Mouse (Mus musculus): ENCODE measurements around the gene Cyth3. TPM values are rescaled to one million over a fixed set of nuclear protein-coding genes. Genes with fewer than 3 reads are reported as not detected.

Gene Cyth3
- polyA plus RNA-seq, 1 experiment from 2014 or later = 42.4 TPM

DNA sequence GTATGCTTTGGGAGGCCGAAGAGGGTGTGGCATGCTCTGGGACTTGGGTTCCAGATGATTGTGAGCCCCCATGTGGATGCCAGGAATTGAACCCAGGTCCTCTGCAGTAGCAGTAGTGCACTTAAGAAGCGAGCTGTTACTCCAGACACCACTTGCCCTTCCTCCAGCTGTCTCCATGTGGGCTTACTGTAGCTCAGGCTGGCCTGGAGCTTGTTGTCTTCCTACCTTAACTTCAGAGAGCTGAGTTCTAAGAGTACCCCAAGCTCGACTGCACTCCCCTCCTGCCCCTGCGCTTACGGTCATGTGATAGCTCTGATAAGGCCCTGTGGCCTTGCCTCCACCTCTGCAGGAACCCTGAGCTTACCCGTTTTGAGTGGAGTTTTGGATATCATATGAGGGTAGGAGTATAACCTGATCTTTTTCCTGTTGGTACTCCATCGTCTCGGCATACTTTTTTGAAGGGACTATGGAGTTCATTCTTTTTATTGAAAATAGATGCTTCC, 36.8 kb downstream of the Cyth3 start:
- 92% methylated on average over 8 of the region's 8 CpGs for WGBS
- Histone ChIP-seq H3K9me3 (no peaks in the 10 kb centered on the region), H3K27ac (replicated peaks) (no peak overlapping the region), H3K4me1 (replicated peaks) (peaks cover 6% of the 10 kb centered on the region; the same call in 1 of the 2 replicates), H3K4me2 (no peak overlapping the region), H3K4me3 (no peak overlapping the region), H3K9ac (no peak overlapping the region), H3K36me3 (no peaks in the 10 kb centered on the region), H3K27me3 (no peaks in the 10 kb centered on the region)
- ATAC-seq (ENCODE audit: low FRiP score, low read depth) = no peak

GRCm38 (mm10) chr5:143663074-143663687, 40.9 kb downstream of the Cyth3 start:
- Histone ChIP-seq H3K9ac (no peak overlapping the region), H3K9me3 (no peaks in the 10 kb centered on the region), H3K4me1 (replicated peaks) (no peaks in the 10 kb centered on the region), H3K27me3 (no peaks in the 10 kb centered on the region), H3K36me3 (no peaks in the 10 kb centered on the region), H3K4me2 (no peak overlapping the region), H3K27ac (replicated peaks) (no peak overlapping the region), H3K4me3 (no peak overlapping the region)
- ATAC-seq (ENCODE audit: low FRiP score, low read depth) = no peak
- 85% methylated on average over 7 of the region's 7 CpGs for WGBS

DNA sequence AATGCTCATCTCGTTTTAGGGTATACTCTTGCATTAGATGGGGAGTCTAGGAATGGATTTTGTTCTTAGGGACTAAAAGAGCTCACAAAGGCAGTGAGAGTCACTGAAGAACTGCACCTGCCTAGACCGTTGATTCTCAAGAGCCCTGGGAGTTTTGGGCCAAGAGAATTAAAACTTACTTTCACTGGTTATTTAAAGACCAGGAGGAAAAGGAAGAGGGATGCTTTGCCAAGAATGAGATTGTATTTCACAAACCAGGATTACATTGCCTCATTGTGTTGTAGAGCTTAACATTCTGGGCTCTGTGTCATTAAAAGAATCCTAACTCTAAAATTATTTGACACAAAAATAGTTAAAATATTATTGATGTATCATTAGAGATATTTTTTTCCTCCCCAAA, 43.3 kb downstream of the Cyth3 start:
- Histone ChIP-seq H3K9me3 (no peaks in the 10 kb centered on the region), H3K4me1 (replicated peaks) (0 out of 2 replicates have a peak, but pooled peaks cover 3% of the 10 kb centered on the region), H3K36me3 (no peaks in the 10 kb centered on the region), H3K27ac (replicated peaks) (no peak overlapping the region), H3K9ac (no peak overlapping the region), H3K4me3 (no peak overlapping the region), H3K27me3 (no peaks in the 10 kb centered on the region), H3K4me2 (no peak overlapping the region)
- no peak for ATAC-seq (ENCODE audit: low FRiP score, low read depth)
- 77% methylated on average over 2 of the region's 2 CpGs for WGBS

- Histone ChIP-seq H3K4me3 (no peak overlapping the region), H3K4me2 (no peak overlapping the region), H3K9me3 (no peaks in the 10 kb centered on the region), H3K4me1 (replicated peaks) (0 out of 2 replicates have a peak, but pooled peaks cover 3% of the 10 kb centered on the region), H3K36me3 (no peaks in the 10 kb centered on the region), H3K9ac (no peak overlapping the region), H3K27me3 (no peaks in the 10 kb centered on the region), H3K27ac (replicated peaks) (no peak overlapping the region)
- 96% methylated on average over 1 of the region's 1 CpGs for WGBS
- no peak for ATAC-seq (ENCODE audit: low FRiP score, low read depth)
Observed at GRCm38 (mm10) chr5:143666015-143666414, 43.8 kb downstream of the Cyth3 start.

DNA sequence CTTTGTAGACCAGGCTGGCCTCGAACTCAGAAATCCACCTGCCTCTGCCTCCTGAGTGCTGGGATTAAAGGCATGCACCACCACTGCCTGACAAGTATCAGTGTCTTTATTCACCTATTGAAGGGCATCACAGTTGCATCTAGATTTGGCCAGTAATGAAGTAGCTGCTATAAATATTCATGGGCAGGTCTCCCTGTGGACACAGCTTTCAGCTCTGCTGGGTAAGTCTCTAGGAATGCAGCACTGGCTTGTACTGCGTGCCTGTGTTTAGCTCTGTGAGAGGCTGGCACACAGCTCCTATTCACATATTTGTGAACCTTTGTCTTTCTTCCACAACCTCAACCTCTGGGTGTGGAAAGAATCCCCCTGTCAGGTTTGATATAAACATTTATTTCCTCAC, 46.6 kb downstream of the Cyth3 start:
- Histone ChIP-seq H3K4me1 (replicated peaks) (0 out of 2 replicates have a peak, but pooled peaks cover 3% of the 10 kb centered on the region), H3K4me2 (no peak overlapping the region), H3K27me3 (no peaks in the 10 kb centered on the region), H3K36me3 (no peaks in the 10 kb centered on the region), H3K4me3 (no peak overlapping the region), H3K9me3 (no peaks in the 10 kb centered on the region), H3K9ac (no peak overlapping the region), H3K27ac (replicated peaks) (no peak overlapping the region)
- no peak for ATAC-seq (ENCODE audit: low FRiP score, low read depth)
- WGBS = 56% methylated on average over 2 of the region's 2 CpGs

GRCm38 (mm10) chr5:143669393-143669792, 47.1 kb downstream of the Cyth3 start:
- 0 out of 2 replicates have a peak, but pooled peaks cover 3% of the 10 kb centered on the region for H3K4me1 ChIP-seq (replicated peaks)
- H3K4me2 ChIP-seq = no peak overlapping the region
- no peak overlapping the region for H3K4me3 ChIP-seq
- 51% methylated on average over 2 of the region's 2 CpGs for WGBS
- H3K27me3 ChIP-seq = no peaks in the 10 kb centered on the region
- H3K36me3 ChIP-seq = no peaks in the 10 kb centered on the region
- ATAC-seq (ENCODE audit: low FRiP score, low read depth) = no peak
- no peak overlapping the region for H3K27ac ChIP-seq (replicated peaks)
- no peaks in the 10 kb centered on the region for H3K9me3 ChIP-seq
- no peak overlapping the region for H3K9ac ChIP-seq

GRCm38 (mm10) chr5:143669839-143670238, 47.6 kb downstream of the Cyth3 start:
- H3K27ac ChIP-seq (replicated peaks) = no peak overlapping the region; the same call in 1 of the 2 replicates
- WGBS = 76% methylated on average over 2 of the region's 2 CpGs

DNA sequence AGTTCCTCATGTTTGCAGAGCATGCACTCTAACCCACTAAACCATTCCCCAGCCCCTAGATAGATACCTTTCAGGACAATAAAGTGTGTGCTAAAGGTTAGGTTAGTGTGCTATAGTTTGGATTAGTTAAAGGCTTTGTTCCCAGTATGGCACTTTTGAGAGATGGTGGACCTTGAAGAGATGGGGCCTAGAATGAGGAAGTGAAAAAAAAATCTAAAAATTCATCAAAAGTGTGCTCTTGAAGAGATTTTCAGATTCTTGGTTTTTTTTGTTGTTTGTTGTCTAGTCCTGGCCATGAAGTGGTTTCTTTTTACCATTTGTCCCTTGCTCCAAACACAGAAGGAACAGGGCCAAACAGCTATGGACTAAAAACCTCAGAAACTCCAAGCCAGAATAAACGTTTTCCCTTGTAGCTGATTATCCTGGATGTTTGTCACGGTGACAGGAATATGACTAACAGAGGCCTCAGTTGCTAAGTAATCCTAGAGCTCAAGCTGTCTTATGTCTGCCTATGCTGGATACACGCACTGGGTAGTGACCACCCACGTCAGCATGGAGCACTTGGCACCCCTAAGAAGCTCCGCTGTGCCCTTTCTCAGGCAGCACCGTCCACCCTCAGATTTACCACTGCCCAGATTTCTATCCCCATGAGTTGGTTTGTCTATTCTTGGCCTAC, 48.6 kb downstream of the Cyth3 start:
- ATAC-seq (ENCODE audit: low FRiP score, low read depth) = no peak
- H3K9me3 ChIP-seq = no peaks in the 10 kb centered on the region
- H3K36me3 ChIP-seq = no peaks in the 10 kb centered on the region
- no peak overlapping the region for H3K4me3 ChIP-seq
- H3K4me1 ChIP-seq (replicated peaks) = 0 out of 2 replicates have a peak, but pooled peaks cover 3% of the 10 kb centered on the region
- H3K4me2 ChIP-seq = no peak overlapping the region
- no peak overlapping the region for H3K27ac ChIP-seq (replicated peaks)
- no peaks in the 10 kb centered on the region for H3K27me3 ChIP-seq
- 74% methylated on average over 6 of the region's 6 CpGs for WGBS
- no peak overlapping the region for H3K9ac ChIP-seq

More at GRCm38 (mm10) chr5:143669839-143670238, 47.6 kb downstream of the Cyth3 start:
- Histone ChIP-seq H3K4me1 (replicated peaks) (0 out of 2 replicates have a peak, but pooled peaks cover 3% of the 10 kb centered on the region), H3K9me3 (no peaks in the 10 kb centered on the region), H3K36me3 (no peaks in the 10 kb centered on the region), H3K27me3 (no peaks in the 10 kb centered on the region), H3K4me3 (no peak overlapping the region), H3K4me2 (no peak overlapping the region), H3K9ac (no peak overlapping the region)
- ATAC-seq (ENCODE audit: low FRiP score, low read depth) = no peak

GRCm38 (mm10) chr5:143674576-143674975, 52.3 kb downstream of the Cyth3 start:
- no peak for ATAC-seq (ENCODE audit: low FRiP score, low read depth)
- Histone ChIP-seq H3K4me2 (no peak overlapping the region), H3K4me1 (replicated peaks) (no peaks in the 10 kb centered on the region), H3K9me3 (no peaks in the 10 kb centered on the region), H3K27me3 (no peaks in the 10 kb centered on the region), H3K36me3 (no peaks in the 10 kb centered on the region), H3K27ac (replicated peaks) (no peak overlapping the region), H3K4me3 (no peak overlapping the region), H3K9ac (no peak overlapping the region)
- 71% methylated on average over 5 of the region's 5 CpGs for WGBS

- no peak overlapping the region for H3K27ac ChIP-seq (replicated peaks)
- no peaks in the 10 kb centered on the region for H3K27me3 ChIP-seq
- 84% methylated on average over 5 of the region's 5 CpGs for WGBS
- no peaks in the 10 kb centered on the region for H3K4me1 ChIP-seq (replicated peaks)
- H3K4me2 ChIP-seq = no peak overlapping the region
- no peaks in the 10 kb centered on the region for H3K36me3 ChIP-seq
- H3K4me3 ChIP-seq = no peak overlapping the region
- H3K9me3 ChIP-seq = no peaks in the 10 kb centered on the region
- no peak for ATAC-seq (ENCODE audit: low FRiP score, low read depth)
- H3K9ac ChIP-seq = no peak overlapping the region
Observed at GRCm38 (mm10) chr5:143676218-143676985, 54.2 kb downstream of the Cyth3 start.

DNA sequence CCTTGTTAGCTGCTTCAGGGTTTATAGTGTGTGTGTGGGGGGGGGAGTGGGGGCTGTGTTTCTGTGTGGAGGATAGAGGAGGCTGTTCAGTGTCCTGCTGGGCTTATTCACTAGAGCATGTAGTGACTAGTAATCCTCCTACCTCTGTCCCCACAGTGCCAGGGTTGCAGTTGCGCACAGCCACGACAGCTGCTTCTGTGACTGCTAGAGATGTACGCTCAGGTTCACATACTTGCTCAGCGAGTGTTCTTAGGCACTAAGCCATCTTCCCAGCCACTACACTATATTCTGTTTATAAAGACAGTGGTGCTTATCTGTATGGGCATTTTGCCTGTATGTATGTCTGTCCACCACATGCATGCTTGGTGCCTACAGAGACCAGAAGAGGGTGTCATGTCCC, 55.1 kb downstream of the Cyth3 start:
- no peak overlapping the region for H3K27ac ChIP-seq (replicated peaks)
- no peaks in the 10 kb centered on the region for H3K9me3 ChIP-seq
- H3K4me2 ChIP-seq = no peak overlapping the region
- no peaks in the 10 kb centered on the region for H3K27me3 ChIP-seq
- no peak overlapping the region for H3K9ac ChIP-seq
- no peaks in the 10 kb centered on the region for H3K36me3 ChIP-seq
- H3K4me3 ChIP-seq = no peak overlapping the region
- ATAC-seq (ENCODE audit: low FRiP score, low read depth) = no peak
- no peaks in the 10 kb centered on the region for H3K4me1 ChIP-seq (replicated peaks)
- 79% methylated on average over 4 of the region's 4 CpGs for WGBS
